Mouse (Mus musculus) splenic B cell, adult 2 months (primary cell): Measurements from ENCODE around the gene Map1b.
A peak's percentile ranks its signal among the peaks of the same experiment; 100 is the strongest.

Experiments used
- DNase-seq: peaks from one replicate; pipeline ENCODE4 v3.0.0-alpha.2; 2011; ENCODE audit warnings: low read depth, low spot score
- H3K27me3 ChIP-seq: 2 replicates; pipeline ENCODE4 v1.6.1; 2012; ENCODE audit warnings: mild to moderate bottlenecking, low read length, moderate library complexity, mixed read lengths; ENCODE audit not compliant: control insufficient read depth, poor library complexity, insufficient read depth, severe bottlenecking
- H3K36me3 ChIP-seq: 2 replicates; pipeline ENCODE4 v1.6.1; 2012; ENCODE audit warnings: mild to moderate bottlenecking, low read length, moderate library complexity, mixed read lengths; ENCODE audit not compliant: control insufficient read depth, poor library complexity, insufficient read depth, severe bottlenecking

Gene Map1b

DNA sequence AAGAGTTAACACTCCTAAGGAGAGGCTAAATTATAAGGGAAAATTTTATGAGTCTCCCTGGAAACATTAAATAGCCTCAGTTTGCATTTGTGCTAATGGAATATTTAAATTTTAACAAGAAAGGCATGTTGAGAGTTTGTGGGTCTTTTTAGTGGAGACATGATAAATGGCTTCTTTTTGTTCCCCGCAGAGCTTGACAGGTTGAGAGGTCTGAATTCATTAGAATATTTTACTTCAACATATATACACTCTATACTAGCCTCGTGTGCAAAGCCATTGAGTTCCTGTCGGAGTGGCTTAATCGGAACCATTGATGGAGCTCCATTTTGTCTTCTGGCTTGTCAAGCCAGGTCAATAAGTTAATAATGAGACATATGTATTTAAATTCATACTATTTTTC, 6.4 kb downstream of the Map1b start:
- Histone ChIP-seq H3K27me3 (no peaks in the 10 kb centered on the region; the same call in 1 of the 2 replicates), H3K36me3 (no peaks in the 10 kb centered on the region)
- DNase-seq = no peak

DNA sequence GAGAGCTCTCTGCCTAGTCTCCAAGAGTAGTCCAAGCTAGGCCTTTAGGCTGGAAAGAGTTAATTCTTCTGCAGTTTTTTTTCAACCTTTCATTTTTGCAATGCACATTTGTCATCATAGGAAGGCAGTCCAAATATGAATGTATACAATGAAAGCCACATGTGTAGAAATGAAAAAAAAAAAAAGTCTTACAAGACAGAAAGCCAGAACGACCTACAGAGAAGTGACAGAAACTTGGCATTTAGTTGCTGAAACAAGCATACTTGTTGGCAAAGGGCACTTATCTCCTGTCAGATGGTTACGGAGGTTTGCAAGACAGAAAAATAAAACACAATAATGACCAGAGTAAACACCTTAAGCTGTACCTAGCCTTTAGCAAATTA, 9.8 kb downstream of the Map1b start:
- no peak for DNase-seq
- Histone ChIP-seq H3K36me3 (no peaks in the 10 kb centered on the region), H3K27me3 (no peaks in the 10 kb centered on the region; the same call in 1 of the 2 replicates)

DNA sequence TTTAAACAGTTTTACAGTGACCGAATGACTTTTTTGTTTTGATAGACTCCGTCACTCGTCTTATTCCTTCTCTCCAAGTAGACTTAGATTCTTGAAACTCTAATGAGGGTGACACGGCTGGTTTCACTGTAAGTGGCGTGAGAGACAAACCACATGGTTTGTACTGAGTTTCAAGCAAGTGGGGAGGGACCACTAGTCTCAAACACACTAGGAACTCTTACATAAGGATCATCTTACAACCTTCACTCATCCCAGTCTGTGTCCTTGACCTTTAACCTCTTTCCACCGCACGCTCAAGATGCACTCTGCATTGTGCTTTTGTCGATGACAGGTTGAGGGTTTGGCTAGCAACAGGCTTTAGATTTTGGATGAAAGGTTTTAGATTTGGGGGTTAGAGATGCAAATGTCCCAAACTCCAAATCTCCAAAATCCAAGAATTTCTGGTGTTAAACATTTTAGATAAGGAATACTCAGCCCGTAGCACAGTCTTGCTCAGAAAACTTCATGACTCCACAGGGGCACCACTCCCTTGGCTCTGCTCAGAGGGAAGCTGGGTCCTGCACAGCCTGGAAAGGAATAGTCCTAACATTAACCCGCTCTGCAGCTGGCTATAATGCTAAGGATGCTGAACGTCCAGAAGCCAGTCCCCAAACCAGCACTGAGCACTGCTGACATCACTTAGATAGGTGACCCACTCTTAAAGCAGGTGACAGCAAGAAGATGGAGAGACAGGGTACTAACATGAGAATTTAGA, 10.3 kb downstream of the Map1b start:
- Histone ChIP-seq H3K27me3 (no peaks in the 10 kb centered on the region; the same call in 1 of the 2 replicates), H3K36me3 (no peaks in the 10 kb centered on the region)
- DNase-seq = no peak

GRCm38 (mm10) chr13:99503370-99503979, 12.9 kb downstream of the Map1b start:
- DNase-seq = peak; percentile 47
- H3K27me3 ChIP-seq = no peaks in the 10 kb centered on the region
- no peaks in the 10 kb centered on the region for H3K36me3 ChIP-seq

- H3K36me3 ChIP-seq = no peaks in the 10 kb centered on the region
- DNase-seq = peak; percentile 47
- H3K27me3 ChIP-seq = no peaks in the 10 kb centered on the region
Observed at GRCm38 (mm10) chr13:99502911-99503310, 13.4 kb downstream of the Map1b start.

DNA sequence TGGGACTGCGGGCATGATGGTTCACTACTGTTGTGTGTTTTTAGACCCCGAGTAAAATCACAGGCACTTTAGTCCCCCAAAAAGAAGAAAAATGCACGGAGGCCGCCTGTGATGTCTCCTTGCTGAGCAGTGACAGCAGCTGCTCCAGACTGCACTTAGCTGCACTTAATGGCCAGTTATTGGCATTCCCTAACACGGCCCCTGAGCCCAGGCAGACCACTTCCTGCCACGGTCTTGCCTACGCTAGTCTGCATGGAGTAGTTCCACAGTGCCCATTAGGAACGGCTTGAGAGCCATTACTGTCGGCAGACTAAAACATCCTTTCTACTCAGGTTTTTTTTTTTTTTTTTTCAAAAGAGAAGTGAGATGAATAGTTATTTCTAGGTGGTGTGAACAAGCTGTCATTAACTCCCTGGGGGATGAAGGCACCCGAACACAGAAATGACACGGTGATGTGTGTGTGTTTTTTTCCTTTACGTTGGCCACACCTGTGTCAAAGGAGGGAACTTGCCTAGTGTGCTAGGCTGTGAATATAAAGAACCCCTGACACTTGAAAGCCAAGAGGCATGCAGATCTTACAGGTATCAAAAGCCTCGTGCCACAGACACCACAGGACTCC, 14.1 kb downstream of the Map1b start:
- peak; percentile 64 for DNase-seq
- no peaks in the 10 kb centered on the region for H3K36me3 ChIP-seq
- no peaks in the 10 kb centered on the region for H3K27me3 ChIP-seq

DNA sequence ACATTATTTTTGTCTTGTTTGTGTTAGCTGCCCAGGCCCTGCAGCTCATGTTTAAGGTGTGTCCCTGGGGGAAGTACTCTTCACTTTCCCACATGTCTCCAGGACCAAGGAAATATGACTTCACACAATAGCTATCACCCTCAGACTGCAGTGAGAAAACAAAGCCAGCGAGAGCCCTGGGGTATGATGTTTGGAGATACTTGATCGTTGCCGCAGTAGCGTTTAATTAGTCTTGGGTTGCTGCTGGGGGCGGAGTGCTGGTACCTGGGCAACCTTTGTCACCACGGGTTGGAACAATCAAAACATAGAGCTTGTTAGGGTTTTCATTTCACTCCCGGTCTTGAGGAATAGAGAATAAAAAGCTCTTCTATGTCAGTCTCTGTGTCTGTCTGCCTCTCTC, 14.9 kb downstream of the Map1b start:
- H3K36me3 ChIP-seq = no peaks in the 10 kb centered on the region
- H3K27me3 ChIP-seq = no peaks in the 10 kb centered on the region
- DNase-seq = no peak

- DNase-seq = no peak
- no peaks in the 10 kb centered on the region for H3K36me3 ChIP-seq
- H3K27me3 ChIP-seq = no peaks in the 10 kb centered on the region
Observed at GRCm38 (mm10) chr13:99500609-99501008, 15.7 kb downstream of the Map1b start.

DNA sequence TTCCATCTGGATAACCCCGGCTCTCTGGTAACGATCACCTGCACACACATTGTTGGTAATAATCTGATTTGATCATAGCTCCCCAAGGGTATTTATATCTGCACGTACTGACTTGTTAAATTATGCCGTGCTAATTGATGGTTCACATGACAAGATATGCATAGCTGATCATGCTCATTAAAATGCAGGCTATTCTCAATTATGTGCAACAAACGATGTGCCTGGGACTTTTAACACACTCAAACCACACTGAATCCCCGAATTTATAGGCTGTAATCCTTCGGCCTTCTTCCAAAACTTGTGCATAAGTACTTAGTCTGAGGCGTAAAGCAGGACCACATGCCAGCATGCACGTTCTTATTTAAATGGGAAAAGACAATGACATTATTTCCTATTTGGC, 16.6 kb downstream of the Map1b start:
- no peak for DNase-seq
- H3K27me3 ChIP-seq = no peaks in the 10 kb centered on the region
- H3K36me3 ChIP-seq = no peaks in the 10 kb centered on the region

DNA sequence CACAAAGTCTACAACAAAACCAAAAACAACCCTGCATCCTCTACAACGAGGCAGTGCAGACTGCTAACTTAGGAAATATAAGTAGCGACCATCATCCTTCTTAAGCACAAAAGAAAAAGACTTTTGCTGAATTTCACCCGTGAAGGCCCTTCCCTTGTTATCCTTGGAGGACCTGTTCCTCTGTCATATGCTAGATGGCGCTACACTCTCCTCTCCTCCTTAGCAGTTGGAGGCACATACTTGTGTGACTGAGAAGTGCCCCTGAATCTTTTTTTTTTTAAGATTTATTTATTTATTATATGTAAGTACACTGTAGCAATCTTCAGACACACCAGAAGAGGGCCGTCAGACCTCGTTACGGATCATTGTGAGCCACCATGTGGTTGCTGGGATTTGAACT, 20.2 kb downstream of the Map1b start:
- Histone ChIP-seq H3K27me3 (peaks cover 1% of the 10 kb centered on the region; the same call in 1 of the 2 replicates), H3K36me3 (no peaks in the 10 kb centered on the region)
- peak; percentile 9 for DNase-seq

- Histone ChIP-seq H3K27me3 (peaks cover 1% of the 10 kb centered on the region; the same call in 1 of the 2 replicates), H3K36me3 (no peaks in the 10 kb centered on the region)
- no peak for DNase-seq
Observed at GRCm38 (mm10) chr13:99494416-99494815, 21.9 kb downstream of the Map1b start.

GRCm38 (mm10) chr13:99493304-99493904, 22.9 kb downstream of the Map1b start:
- Histone ChIP-seq H3K36me3 (no peaks in the 10 kb centered on the region), H3K27me3 (peaks cover 1% of the 10 kb centered on the region; the same call in 1 of the 2 replicates)
- no peak for DNase-seq

GRCm38 (mm10) chr13:99492619-99493303, 23.6 kb downstream of the Map1b start:
- peaks cover 1% of the 10 kb centered on the region; the same call in 1 of the 2 replicates for H3K27me3 ChIP-seq
- no peaks in the 10 kb centered on the region for H3K36me3 ChIP-seq
- DNase-seq = no peak

DNA sequence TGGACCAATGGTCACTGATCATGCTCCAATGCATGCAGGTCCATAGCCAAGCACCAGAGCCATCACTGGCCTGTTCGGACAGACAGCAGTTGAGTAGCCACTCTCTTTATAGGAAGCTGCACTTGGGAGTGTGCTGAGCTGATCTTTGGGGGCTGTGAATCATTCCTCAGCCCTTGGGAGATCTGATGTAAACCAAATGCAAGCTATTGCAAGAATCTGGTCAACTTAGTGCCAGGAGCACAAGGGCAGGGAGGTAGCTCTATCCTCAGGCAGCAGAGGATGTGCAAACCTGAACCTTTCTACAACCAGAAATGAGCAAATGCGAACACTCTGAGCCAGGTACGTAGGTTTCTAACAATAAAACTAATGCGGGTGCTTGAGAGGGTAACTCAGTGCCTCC, 26.3 kb downstream of the Map1b start:
- H3K36me3 ChIP-seq = no peaks in the 10 kb centered on the region
- peaks cover 1% of the 10 kb centered on the region; the same call in 1 of the 2 replicates for H3K27me3 ChIP-seq
- DNase-seq = no peak
